Mouse (Mus musculus) cerebellum, postnatal 14 days (tissue): ENCODE measurements at regions not wholly inside any gene's neighbourhood (a gene's known extent, or its start where the extent isn't known, plus 50 kb on each side); places are given as distances from the start of the nearest gene placed in this dataset.

Experiments used
- DNase-seq, 2 experiments: peaks; one replicate each; pipeline ENCODE4 v3.0.0; 2021; ENCODE audit warnings: mixed read lengths in 2 of 2

DNA sequence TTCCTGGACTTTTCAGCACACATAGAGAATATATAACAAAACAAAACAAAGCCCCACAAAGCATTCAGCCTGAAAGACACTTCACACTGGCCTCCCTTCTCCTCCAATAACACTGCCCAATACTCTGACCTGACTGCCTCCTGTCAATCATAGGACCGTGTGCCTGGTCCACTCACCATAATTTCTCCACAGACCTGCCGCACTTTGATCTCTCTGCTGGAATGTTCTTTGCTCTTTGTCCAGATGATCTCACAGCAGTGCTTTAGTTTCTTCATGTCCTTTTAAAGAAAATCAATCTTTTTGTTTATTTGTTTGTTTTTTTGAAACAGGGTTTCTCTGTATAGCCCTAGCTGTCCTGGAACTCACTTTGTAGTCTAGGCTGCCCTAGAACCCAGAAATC, 1496.0 kb upstream of the Nudt12 start:
- DNase-seq = no peak

DNA sequence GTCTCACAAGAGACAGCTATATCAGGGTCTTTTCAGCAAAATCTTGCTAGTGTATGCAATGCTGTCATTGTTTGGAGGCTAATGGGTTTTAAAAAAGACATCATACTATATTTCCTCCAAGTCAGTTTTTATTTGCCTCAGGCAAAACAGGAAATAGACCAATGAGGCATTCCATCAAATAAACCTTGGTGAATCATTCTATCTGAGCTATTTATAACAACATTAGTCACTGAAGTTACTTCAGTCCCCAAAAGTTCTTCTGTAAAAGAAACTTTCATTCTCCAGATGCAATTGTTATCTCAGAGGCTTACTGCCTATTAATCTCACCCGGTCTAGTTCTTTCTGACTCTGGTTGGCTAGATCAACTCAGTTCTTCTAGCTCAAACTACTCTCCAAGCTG, 1455.7 kb upstream of the Nudt12 start:
- no peak for DNase-seq

DNA sequence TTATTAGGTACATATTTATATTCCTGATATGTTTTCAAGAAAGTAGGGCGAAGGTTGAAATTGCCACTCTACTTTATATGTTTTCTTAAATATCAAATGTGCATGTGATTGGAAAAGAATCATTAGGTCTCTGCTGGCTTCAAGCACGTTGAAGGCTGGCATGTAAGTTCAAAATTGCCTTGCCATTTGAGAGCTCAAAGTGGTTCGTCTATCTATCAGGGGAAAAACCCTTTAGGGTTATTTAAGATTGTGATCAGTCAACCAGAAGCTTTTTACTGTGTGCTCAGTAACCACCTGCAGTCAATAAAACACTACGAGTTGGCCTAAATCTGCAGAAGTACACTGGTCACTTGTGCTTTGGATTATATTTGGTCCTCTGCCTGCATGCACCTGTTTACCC, 1451.9 kb upstream of the Nudt12 start:
- no peak for DNase-seq

DNA sequence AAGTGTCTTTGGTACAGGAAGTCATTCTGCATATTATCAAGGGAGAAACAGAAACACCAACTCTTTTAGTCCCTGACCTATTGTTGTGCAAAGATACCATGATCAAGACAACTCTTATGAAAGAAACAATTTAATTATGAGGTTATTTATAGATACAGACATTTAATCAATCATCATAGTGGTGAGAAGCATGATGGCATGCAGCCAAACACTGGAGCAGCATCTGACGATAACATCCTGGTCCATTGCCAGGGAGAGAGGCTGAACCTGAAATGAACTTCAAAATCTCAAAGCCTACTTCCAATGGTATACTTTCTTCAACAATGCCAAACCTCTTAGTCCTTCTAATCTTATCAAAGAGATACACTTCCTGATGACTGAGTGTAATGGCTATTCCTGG, 1439.7 kb upstream of the Nudt12 start:
- DNase-seq = peak; percentile 1 to 4

DNA sequence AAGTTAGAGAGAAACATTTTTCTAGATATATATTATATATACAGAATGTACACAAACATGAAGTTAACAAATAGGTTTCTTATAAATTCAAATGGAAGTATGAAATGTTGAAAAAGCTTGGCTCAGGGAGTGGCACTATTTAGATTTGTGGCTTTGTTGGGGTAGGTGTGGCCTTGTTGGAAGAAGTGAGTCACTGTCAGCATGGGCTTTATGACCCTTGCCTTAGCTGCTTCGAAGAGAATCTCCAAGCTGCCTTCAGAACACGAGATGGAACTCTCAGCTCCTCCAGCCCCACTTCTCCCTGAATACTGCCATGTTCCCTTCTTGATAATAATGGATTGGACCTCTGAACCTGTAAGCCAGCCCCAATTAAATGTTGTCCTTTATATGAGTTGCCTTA, 1410.4 kb upstream of the Nudt12 start:
- no peak for DNase-seq
